Mouse (Mus musculus): ENCODE measurements around the gene Ttc23. TPM values are rescaled to one million over a fixed set of nuclear protein-coding genes. Genes with fewer than 3 reads are reported as not detected.

The Ttc23 gene
- total RNA-seq, 1 experiment from 2014 or later: 1.8 TPM

DNA sequence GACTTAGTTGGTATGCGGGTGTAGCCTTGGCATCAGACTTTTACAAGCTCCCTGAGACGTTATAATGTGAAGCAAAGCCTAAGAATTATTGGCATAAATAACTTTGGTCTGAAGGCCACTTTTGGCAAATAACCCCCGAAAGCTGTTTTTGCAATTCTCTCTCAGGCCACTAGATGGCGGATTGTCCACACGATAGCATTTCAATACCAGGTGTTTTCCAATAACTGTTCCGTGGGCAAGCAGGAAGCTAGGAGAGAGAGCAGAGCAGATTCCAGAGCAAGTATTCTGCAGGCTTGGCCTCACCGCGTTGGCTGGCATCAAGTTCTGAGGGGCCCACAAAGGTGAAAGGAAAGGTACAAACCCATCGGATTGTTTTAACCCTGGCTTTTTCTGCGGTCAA is 141.5 kb downstream of the Ttc23 start:
- ATAC-seq (replicated peaks; ENCODE audit: low read depth, poor library complexity, severe bottlenecking): peak; percentile 74

DNA sequence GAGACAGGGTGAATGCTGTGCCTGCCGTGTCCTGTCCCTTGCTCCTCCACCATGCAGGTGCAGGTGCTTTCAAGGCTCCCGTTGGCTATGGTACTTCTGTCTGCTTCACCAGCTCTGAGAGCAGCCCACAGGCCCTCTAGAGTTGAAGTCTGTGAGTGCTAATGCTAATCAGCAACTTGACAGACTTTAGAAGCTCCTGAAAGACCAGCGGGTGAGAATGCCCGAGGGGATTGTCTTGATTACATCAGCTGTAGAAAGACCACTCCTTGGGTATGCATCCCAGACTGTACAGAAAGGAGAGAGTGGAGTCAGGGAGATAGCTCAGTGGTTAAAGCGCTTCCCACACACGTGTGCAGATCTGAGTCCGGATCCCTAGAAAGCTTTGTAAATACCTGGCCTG is 144.0 kb downstream of the Ttc23 start:
- no peak for ATAC-seq (replicated peaks; ENCODE audit: low read depth, poor library complexity, severe bottlenecking)

DNA sequence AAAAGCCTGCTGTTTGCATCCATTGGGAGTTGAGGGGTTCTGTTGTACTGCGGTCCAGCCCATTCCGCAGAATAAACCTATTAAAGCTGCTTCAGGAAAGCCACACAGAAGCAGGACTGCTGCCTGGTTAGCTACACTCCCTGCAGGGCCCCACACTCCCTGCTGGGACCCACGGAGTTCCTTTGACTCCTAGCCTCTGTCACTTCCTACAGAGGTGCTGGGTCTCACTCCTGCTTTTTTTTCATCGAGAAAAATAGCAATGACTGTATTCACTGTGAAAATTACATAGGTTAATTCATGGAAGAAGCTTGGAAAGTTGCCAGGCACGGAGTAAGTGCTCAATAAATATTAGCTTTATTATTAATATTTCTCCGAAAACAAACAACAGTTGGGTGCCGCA is 146.2 kb downstream of the Ttc23 start:
- no peak for ATAC-seq (replicated peaks; ENCODE audit: low read depth, poor library complexity, severe bottlenecking)

DNA sequence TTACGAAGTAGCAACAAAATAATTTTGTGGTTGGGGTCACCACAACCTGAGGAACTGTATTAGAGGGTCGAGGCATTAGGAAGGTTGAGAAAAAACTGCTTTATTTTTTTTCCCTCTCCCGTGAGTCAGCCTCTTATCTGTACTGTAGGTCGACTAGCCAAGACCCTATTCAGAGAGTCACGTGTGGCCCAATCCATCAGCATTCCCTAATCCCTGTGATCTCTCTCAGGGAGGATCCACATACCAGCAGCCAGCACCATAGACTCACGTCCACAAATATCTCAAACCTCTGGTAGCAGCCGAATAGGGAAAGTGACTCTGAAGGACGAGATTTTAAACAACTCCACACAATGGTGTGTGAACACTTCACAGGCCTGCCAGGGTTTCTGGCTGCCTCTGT is 149.9 kb downstream of the Ttc23 start:
- no peak for ATAC-seq (replicated peaks; ENCODE audit: low read depth, poor library complexity, severe bottlenecking)

DNA sequence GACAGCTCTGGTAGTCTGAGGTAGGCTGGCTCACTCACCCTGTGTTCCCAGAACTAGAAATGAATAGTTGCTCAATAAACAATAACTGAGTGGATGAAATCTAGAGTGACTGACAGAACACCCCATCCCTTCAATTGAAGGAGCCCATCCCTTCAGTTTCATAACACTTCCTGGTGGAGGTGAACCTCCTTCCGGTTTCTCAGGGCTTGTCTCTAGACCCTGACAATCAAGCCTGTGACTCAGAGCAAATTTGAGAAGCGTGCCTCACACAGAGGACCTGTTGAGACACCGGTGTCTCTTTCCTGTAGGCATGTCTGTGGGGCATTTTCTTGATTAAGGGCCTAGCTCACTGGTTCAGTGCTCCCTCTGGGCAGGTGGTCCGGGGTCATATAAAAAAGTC is 151.3 kb downstream of the Ttc23 start:
- ATAC-seq (replicated peaks; ENCODE audit: low read depth, poor library complexity, severe bottlenecking): 0 out of 2 replicates have a peak, but pooled peaks have one; percentile 20

DNA sequence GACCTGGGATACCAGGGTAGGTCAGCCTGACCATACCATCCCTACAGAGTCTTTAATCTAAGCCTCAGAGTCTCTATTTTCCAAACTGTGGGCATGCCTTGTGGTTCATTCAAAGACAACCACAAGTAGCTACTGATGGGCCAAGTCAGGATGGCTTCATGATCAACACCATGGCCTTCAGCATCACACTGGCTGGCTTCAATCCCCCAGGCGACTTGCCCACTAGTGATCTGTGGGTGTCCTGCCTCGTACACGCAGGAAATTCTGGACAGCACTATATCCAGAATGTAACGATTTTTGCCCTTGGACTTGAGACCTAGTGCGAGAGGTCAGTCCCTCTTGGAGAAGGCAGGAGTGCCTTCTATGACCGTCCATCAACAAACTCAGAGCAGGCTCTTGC is 153.3 kb downstream of the Ttc23 start:
- no peak for ATAC-seq (replicated peaks; ENCODE audit: low read depth, poor library complexity, severe bottlenecking)

DNA sequence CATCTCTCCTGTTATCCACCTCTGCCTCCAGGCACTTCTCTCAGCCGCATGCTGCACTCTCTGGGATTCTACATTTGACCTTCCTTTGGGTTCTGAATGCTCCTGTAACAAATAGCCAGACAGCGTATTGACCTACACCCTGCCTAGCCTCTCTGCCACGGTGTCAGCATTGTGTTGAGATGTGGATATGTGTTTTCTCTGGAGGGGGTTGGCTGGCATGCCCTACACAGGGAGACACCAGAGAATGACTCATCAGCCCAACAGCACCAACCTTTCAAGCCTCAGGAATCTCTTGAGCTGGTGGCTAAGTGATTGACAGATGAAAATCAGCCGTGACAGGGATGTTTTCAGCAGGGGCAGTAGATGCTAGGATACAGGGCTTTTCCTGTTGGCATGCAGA is 153.8 kb downstream of the Ttc23 start:
- ATAC-seq (replicated peaks; ENCODE audit: low read depth, poor library complexity, severe bottlenecking): no peak

DNA sequence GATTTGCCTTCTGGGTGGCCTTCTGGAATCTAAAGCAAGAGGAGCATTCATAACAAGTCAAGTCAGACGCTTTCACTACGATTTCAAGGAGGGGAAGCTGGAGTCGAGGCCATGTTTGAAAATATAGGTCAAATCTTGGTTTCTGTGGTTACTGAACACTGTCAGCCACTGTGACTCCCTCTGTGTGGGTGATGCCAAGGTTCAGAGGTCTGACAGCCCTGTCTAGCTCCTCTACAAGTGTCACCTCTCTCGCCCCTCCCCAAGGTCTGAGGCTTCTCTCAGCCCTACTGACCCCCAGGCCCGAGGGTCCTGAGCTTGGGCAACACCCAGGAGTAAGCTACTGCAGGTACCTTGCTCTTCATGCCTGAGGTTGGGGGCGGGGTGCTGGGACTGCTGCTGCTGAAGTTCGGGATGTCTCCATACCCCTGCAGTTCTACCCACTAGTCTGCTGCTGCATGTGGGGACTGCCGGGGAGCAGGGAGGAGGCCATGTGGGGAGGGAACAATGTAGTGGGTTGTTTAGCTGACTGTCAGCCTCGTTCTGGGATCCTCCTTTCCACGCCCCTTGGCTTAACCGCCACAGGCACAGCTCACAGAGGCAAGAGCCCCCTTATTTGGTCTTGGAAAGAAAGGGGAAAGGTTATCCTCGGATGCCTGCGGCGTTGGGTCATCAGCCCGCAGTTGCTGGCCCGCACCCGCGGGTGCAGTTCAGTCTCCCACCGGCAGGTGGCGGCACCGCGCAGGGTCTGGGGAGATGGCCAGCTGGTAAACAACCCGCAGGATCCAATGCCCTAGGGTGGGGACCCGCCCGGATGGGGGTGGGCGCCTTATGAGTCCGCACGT is 156.0 kb downstream of the Ttc23 start:
- peak; percentile 81 for ATAC-seq (replicated peaks; ENCODE audit: low read depth, poor library complexity, severe bottlenecking)

DNA sequence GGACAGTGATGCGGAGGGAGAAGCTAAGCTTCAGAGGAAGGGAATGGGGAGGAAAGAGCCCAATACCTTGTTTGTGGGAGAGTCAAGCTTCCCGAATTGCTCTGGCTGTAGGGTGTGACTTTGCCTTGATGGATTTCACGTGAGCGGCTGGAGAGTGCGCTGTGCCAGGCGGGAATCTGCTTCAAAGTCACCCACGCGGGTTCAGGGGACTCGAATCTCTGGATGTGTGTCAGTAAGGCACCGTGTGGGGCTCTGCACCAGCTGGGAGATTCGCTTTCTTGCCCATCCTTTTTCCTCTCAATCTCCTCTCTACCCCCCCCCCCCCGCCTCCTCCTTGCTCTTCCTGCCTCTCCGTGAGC is 156.6 kb downstream of the Ttc23 start:
- no peak for ATAC-seq (replicated peaks; ENCODE audit: low read depth, poor library complexity, severe bottlenecking)

Other genes with a start within 250 kb of the Ttc23 start
- 21.5 and 24.9 TPM in 2 replicates for gene Lrrc28, start 2.1 kb upstream of the Ttc23 start, total RNA-seq (2017)
- 0.44 and 1.3 TPM in 2 replicates for gene Synm, start 112.3 kb downstream of the Ttc23 start, total RNA-seq (2017)

All from common myeloid progenitor, adult 5-6 weeks (primary cell).